Mouse (Mus musculus) kidney, embryonic 14.5 days (tissue): Measurements from ENCODE around the gene Anp32a. TPM values are rescaled to one million over a fixed set of nuclear protein-coding genes. Genes with fewer than 3 reads are reported as not detected.

Experiments
- ATAC-seq: fragments of 200-750 bp; cut with Nextera tagmentation; 2 replicates; pipeline ENCODE4 v1.8.0; 2017; ENCODE audit warnings: moderate number of reproducible peaks, mild to moderate bottlenecking, moderate TSS enrichment, moderate library complexity; ENCODE audit not compliant: low FRiP score, low TSS enrichment
- H3K27ac ChIP-seq: fragments of 300-500 bp; sonication (generic); 2 replicates; pipeline ENCODE4 v1.5.1; 2014; ENCODE audit warnings: low read depth, mild to moderate bottlenecking, low read length, moderate library complexity, mixed read lengths
- H3K27me3 ChIP-seq: fragments of 300-500 bp; sonication (generic); 2 replicates; pipeline ENCODE4 v1.6.1; 2014; ENCODE audit warnings: mild to moderate bottlenecking, low read length; ENCODE audit not compliant: control insufficient read depth, insufficient read depth
- H3K36me3 ChIP-seq: fragments of 300-500 bp; sonication (generic); 2 replicates; pipeline ENCODE4 v1.6.1; 2014; ENCODE audit warnings: low read length, mixed read lengths; ENCODE audit not compliant: control insufficient read depth, insufficient read depth
- H3K4me1 ChIP-seq: fragments of 300-500 bp; sonication (generic); 2 replicates; pipeline ENCODE4 v1.6.1; 2014; ENCODE audit warnings: low read length, mixed read lengths; ENCODE audit not compliant: control insufficient read depth, insufficient read depth
- H3K4me2 ChIP-seq: fragments of 300-500 bp; sonication (generic); replicated peaks from 2 replicates; pipeline ENCODE4 v1.6.1; 2014; ENCODE audit warnings: low read depth, mild to moderate bottlenecking, low read length
- H3K4me3 ChIP-seq: fragments of 300-500 bp; sonication (generic); 2 replicates; pipeline ENCODE4 v1.5.1; 2014; ENCODE audit warnings: mild to moderate bottlenecking, low read length
- H3K9ac ChIP-seq: fragments of 300-500 bp; sonication (generic); 2 replicates; pipeline ENCODE4 v1.6.1; 2014; ENCODE audit warnings: low read depth, mild to moderate bottlenecking, low read length, moderate library complexity
- H3K9me3 ChIP-seq: fragments of 300-500 bp; sonication (generic); 2 replicates; pipeline ENCODE4 v1.6.1; 2016; ENCODE audit warnings: low read length; ENCODE audit not compliant: control insufficient read depth
- WGBS: fragments of 180-500 bp; shearing (Covaris S2); extraction: QIAGEN DNeasy Blood & Tissue Kit; methylation state at CpG from one replicate; pipeline ENCODE4 v1.1.7; 2014; 5-methylcytosine and 5-hydroxymethylcytosine counted together
- polyA plus RNA-seq: library from polyadenylated mRNA; unstranded; fragments of >200 nt; fragmentation: Nextera tagmentation; extraction: Ambion mirVana; gene quantifications from 2 replicates; pipeline ENCODE4 v1.2.1, GENCODE M21; 2014

Gene Anp32a
- polyA plus RNA-seq, 1 experiment from 2014 or later: 155 TPM

DNA sequence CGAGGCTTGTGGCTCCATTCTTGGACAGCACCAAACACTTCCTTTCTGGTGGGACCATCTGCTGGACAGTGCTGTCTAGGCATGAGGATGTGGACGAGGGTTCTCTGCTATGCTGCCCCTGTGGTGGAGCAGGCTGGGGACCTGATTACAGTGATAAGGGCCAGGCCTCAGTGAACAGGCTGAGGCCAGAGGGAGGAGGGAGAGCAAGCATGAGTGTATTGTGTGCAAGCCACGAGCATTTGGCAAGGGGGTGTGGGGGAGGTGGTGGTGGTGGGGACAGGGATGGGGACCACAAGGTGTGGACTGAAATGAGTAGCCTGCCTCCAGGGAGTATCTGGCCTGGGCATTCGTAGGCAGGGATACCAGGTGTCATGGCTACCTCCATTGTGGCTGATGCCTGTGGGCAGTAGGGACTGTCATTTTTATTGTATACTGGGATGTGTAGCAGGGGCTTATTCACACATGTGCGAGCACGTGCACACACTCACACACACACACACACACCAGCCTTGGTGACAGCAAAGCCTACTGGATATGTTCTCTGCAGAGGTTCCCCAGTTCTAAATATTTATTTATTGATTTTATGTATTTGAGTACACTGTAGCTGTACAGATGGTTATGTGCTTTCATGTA is 29.7 kb downstream of the Anp32a start:
- H3K36me3 ChIP-seq: peaks cover 39% of the 10 kb centered on the region
- WGBS: 60% methylated on average over 6 of the region's 6 CpGs
- ATAC-seq: no peak

DNA sequence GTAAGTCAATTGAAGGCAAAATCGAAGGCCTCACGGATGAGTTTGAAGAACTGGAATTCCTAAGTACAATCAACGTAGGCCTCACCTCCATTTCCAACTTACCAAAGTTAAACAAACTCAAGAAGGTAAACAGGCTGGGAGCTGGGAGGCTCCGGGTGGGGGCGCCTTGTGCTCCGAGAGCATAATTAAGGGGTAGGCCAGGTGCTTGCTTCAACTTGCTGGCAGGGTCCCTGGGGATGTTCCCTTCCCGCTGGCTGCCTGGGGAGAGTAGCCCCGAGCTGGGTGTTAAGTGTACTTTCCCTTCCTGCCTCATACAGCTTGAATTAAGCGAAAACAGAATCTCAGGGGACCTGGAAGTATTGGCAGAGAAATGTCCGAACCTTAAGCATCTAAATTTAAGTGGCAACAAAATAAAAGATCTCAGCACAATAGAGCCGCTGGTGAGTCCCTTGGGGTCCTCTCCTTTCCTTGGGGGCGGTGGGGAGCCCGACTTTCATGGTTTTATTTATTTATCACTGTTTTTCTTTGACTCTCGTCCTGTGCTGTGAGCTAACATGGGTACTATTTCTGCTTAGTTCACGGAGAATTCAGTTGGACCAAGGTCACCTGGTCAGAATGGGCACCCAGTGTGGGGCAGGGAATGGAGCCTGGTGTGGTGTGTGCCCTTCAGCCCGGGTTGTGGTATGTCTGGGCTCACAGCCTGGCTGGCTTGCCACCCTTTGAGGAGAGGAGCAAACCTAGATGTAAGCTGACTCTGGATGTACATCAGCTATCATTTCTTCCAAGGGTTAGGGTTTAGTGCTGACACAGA is 30.9 kb downstream of the Anp32a start:
- no peak overlapping the region for H3K9ac ChIP-seq

More for the DNA sequence above, 29.7 kb downstream of the Anp32a start:
- Histone ChIP-seq H3K4me1 (peaks cover 46% of the 10 kb centered on the region), H3K9me3 (no peaks in the 10 kb centered on the region), H3K4me3 (no peak overlapping the region), H3K4me2 (no peak overlapping the region), H3K27me3 (no peaks in the 10 kb centered on the region), H3K27ac (no peak overlapping the region), H3K9ac (no peak overlapping the region)

DNA sequence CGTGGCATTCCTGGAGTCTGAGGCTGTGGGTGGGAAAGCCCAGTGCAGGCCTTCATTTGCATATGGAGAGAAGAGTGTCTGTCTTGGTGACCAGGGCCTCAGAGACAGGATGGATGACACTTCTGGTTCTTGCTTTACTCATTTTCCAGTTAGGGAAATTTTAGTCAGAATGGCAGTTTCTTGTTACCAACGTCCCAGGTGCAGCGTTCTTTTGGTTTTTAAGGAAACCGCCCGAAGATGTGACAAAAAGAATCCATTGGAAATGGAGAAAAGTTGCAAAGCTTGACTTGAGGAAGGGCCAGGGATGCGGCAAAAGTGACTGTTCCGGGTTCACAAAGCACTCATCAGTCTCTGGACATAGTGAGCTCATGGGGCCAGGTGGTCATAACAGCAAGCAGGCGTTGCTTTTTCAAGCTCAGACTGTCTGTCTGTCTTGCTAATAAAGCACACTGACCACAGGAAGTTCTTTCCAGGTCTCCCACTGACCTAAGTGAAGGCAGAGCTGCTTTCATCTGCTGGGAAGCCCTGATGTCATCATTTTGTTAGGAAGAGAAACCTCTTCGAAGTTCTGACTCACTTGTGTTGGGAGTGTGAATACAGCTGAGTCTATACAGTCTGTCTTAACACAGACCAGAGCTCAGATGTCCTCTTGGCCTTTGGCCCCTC is 31.6 kb downstream of the Anp32a start:
- ATAC-seq: no peak
- no peaks in the 10 kb centered on the region for H3K9me3 ChIP-seq
- no peak overlapping the region for H3K27ac ChIP-seq
- H3K9ac ChIP-seq: no peak overlapping the region
- H3K36me3 ChIP-seq: peaks cover 58% of the 10 kb centered on the region
- no peak overlapping the region for H3K4me3 ChIP-seq
- H3K4me2 ChIP-seq: no peak overlapping the region
- peaks cover 28% of the 10 kb centered on the region for H3K4me1 ChIP-seq
- H3K27me3 ChIP-seq: no peaks in the 10 kb centered on the region
- 83% methylated on average over 9 of the region's 9 CpGs for WGBS

More for the DNA sequence above, 30.9 kb downstream of the Anp32a start:
- Histone ChIP-seq H3K4me2 (no peak overlapping the region), H3K4me3 (no peak overlapping the region), H3K9me3 (no peaks in the 10 kb centered on the region), H3K27me3 (no peaks in the 10 kb centered on the region), H3K27ac (no peak overlapping the region), H3K36me3 (peaks cover 51% of the 10 kb centered on the region), H3K4me1 (peaks cover 36% of the 10 kb centered on the region)
- ATAC-seq: no peak
- 75% methylated on average over 16 of the region's 16 CpGs for WGBS

DNA sequence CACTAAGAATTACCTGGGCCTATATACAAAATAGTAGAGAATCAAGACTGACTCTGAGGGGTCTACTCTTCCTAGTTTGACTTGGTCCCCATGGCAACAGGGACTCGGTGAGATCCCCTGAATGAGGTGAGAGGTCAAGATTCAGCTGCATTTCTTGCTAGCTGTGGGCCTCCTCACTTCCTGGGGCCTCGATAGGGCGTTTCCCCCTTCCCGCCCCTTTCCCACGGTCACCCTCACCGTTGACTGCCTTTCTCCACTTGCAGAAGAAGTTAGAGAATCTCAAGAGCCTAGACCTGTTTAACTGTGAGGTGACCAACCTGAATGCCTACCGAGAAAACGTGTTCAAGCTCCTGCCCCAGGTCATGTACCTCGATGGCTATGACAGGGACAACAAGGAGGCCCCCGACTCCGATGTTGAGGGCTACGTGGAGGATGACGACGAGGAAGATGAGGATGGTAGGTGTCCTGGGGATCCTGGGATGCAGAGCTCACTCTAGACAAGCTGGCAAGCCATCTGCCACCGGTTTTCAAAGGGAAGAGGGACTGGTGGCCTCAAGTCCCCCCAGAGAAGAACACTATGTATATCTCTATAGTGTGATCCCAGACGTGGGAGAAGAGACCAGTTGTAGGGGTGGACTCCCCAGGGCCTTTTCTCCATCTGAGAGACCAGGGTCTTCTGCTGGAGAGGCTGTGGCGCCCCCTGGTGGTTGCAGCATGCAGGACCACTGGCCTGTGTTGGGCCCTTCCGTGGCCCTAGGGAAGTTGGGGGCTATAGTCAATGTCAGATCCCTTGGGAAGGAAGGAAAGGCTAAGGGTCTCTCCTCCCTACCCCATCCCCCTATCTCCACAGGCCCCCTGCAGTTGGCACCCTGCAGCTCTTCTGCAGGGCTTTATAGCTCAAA is 32.4 kb downstream of the Anp32a start:
- Histone ChIP-seq H3K4me3 (no peak overlapping the region), H3K9me3 (no peaks in the 10 kb centered on the region), H3K36me3 (peaks cover 66% of the 10 kb centered on the region), H3K27ac (no peak overlapping the region), H3K9ac (no peak overlapping the region), H3K4me2 (no peak overlapping the region), H3K27me3 (no peaks in the 10 kb centered on the region), H3K4me1 (peaks cover 21% of the 10 kb centered on the region)
- WGBS: 58% methylated on average over 18 of the region's 18 CpGs
- ATAC-seq: 0 out of 2 replicates have a peak, but pooled peaks have one; percentile 32

DNA sequence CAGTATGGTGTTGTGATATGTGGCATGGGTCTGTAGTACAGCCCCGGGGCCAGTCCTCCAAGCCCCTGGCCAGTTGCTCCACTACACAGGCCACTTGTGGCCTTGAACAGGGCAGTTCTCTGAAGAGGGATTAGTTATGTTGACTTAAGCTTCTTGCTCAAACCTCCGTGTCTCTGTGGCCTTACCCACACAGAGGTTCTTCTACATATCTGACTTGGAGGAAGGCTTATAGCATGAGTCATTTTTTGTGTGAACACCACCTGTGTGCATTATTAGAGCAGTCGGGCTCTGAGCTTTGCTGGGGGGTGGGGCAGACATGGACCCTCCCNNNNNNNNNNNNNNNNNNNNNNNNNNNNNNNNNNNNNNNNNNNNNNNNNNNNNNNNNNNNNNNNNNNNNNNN is 33.2 kb downstream of the Anp32a start:
- peaks cover 15% of the 10 kb centered on the region for H3K4me1 ChIP-seq
- H3K4me3 ChIP-seq: no peak overlapping the region
- no peaks in the 10 kb centered on the region for H3K9me3 ChIP-seq
- H3K27ac ChIP-seq: no peak overlapping the region
- H3K36me3 ChIP-seq: peaks cover 69% of the 10 kb centered on the region
- H3K9ac ChIP-seq: no peak overlapping the region
- WGBS: 82% methylated on average over 3 of the region's 3 CpGs
- no peak overlapping the region for H3K4me2 ChIP-seq
- H3K27me3 ChIP-seq: no peaks in the 10 kb centered on the region
- ATAC-seq: no peak

DNA sequence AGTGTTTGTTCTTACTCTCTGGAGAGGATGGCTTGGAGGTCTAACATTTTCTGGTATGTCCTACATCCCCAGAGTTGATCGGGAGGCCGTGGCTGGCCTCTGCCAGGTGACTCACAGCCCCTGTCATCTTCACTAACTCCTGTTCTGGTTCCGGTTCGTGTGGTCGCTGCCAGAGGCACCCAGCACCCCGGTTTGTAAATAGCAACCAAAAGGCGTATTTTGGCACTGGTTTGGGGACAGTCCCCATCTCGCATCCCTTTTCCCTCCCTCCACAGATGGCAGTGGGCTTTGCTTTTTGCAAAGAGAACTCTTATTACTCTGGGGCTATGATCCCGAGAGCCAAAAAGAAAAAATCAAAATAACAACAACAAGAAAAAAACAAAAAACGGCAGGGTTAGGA is 36.8 kb downstream of the Anp32a start:
- H3K27ac ChIP-seq: no peak overlapping the region
- no peak for ATAC-seq
- H3K9me3 ChIP-seq: no peaks in the 10 kb centered on the region
- no peak overlapping the region for H3K4me3 ChIP-seq
- no peak overlapping the region for H3K9ac ChIP-seq
- WGBS: 94% methylated on average over 10 of the region's 10 CpGs
- peaks cover 2% of the 10 kb centered on the region; the same call in 1 of the 2 replicates for H3K4me1 ChIP-seq
- no peaks in the 10 kb centered on the region for H3K27me3 ChIP-seq
- H3K36me3 ChIP-seq: peaks cover 69% of the 10 kb centered on the region
- H3K4me2 ChIP-seq: no peak overlapping the region

DNA sequence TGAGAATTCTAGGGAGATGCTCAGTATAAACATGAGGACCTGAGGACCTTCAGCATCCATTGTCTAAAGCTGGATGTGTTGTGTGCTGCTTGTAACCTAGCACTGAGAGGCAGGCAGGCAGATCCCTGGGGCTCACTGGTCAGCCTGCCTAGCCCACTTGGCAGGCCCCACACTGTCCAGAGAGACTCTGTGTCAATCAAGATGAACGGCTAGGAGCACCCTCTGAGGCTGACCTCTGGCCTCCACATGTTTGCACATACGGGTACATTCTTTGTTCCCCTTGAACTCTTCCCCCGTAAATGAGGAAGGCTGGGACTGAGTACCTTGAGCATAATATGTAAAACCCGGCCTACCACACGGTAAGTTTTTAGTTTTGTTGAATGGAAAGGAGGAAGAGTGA is 39.3 kb downstream of the Anp32a start:
- Histone ChIP-seq H3K27me3 (no peaks in the 10 kb centered on the region), H3K27ac (no peak overlapping the region), H3K4me1 (no peaks in the 10 kb centered on the region), H3K4me3 (no peak overlapping the region), H3K36me3 (peaks cover 47% of the 10 kb centered on the region), H3K9me3 (no peaks in the 10 kb centered on the region), H3K9ac (no peak overlapping the region), H3K4me2 (no peak overlapping the region)
- no peak for ATAC-seq
- WGBS: 62% methylated on average over 5 of the region's 5 CpGs

DNA sequence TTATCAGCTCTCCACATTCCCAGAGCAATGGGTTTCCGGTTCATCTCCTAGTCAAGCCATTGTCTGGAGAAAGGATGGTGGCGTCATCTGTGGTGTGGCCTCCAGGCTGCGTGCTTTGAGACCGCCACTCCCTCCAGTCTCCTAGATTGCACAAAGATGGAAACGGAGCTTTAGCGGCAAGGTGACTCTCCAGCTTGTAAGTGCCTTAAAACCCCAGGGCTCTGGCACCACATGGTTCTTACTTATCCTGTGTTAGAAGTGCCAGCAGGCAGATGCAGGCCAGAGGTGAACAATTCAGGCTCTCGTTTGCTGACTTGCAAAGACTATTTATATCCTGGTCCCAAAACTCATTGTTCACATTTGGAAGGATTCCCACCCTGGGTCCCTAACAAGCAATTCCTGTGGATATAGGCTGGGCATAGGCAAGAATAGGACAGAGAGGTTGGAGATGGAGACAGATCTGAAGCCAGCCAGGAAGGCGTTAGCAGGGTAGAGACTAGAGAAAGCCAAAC is 40.4 kb downstream of the Anp32a start:
- no peaks in the 10 kb centered on the region for H3K27me3 ChIP-seq
- no peak for ATAC-seq
- H3K9ac ChIP-seq: no peak overlapping the region
- H3K27ac ChIP-seq: no peak overlapping the region
- 60% methylated on average over 8 of the region's 8 CpGs for WGBS
- H3K9me3 ChIP-seq: no peaks in the 10 kb centered on the region
- no peak overlapping the region for H3K4me2 ChIP-seq
- H3K4me3 ChIP-seq: no peak overlapping the region
- H3K36me3 ChIP-seq: peaks cover 36% of the 10 kb centered on the region
- no peaks in the 10 kb centered on the region for H3K4me1 ChIP-seq
